Mouse (Mus musculus) urinary bladder, postnatal 36 days (tissue): Measurements from ENCODE around the gene Tbc1d8b.
A peak's percentile ranks its signal among the peaks of the same experiment; 100 is the strongest.
"Not testable (repeated sequence)": the region's sequence is repeated elsewhere in the genome, so short reads cannot be mapped to it uniquely, and the experiment has no call there.

Experiments used
- DNase-seq, 2 experiments: peaks; one replicate each; pipeline ENCODE4 v3.0.0; 2022; ENCODE audit warnings: low spot score in 2 of 2, mixed read lengths in 1 of 2

Gene Tbc1d8b

GRCm38 (mm10) chrX:139684775-139685695, at the start of gene Tbc1d8b:
Gene Tbc1d8b (plus strand): TSS chrX:139684996.
- DNase-seq = peak; percentile 63 to 79

- no peak for DNase-seq
Measured at GRCm38 (mm10) chrX:139639744-139640143, 45.1 kb upstream of the Tbc1d8b start.

GRCm38 (mm10) chrX:139640418-139640817, 44.4 kb upstream of the Tbc1d8b start:
- DNase-seq = no peak

GRCm38 (mm10) chrX:139652226-139652625, 32.6 kb upstream of the Tbc1d8b start:
- DNase-seq = no peak

GRCm38 (mm10) chrX:139653292-139653691, 31.5 kb upstream of the Tbc1d8b start:
- DNase-seq = no peak

- no peak for DNase-seq
Measured at GRCm38 (mm10) chrX:139654350-139655063, 30.3 kb upstream of the Tbc1d8b start.

GRCm38 (mm10) chrX:139662111-139662510, 22.7 kb upstream of the Tbc1d8b start:
- DNase-seq = no peak

GRCm38 (mm10) chrX:139665829-139666228, 19.0 kb upstream of the Tbc1d8b start:
- no peak for DNase-seq

GRCm38 (mm10) chrX:139684410-139684774, 404 bp upstream of the Tbc1d8b start:
- no peak for DNase-seq

GRCm38 (mm10) chrX:139714381-139714780, 29.6 kb downstream of the Tbc1d8b start, which contains the start of gene Gm15013:
Gene Gm15013 (minus strand): TSS chrX:139714481.
- no peak for DNase-seq

- DNase-seq = no peak
Measured at GRCm38 (mm10) chrX:139722350-139722749, 37.6 kb downstream of the Tbc1d8b start.

- no peak for DNase-seq
Measured at GRCm38 (mm10) chrX:139730541-139730940, 45.7 kb downstream of the Tbc1d8b start.

- DNase-seq = no peak
Measured at GRCm38 (mm10) chrX:139737066-139737465, 52.3 kb downstream of the Tbc1d8b start.

- peak in 1 of 2 experiments; percentile 11 for DNase-seq
Measured at GRCm38 (mm10) chrX:139751855-139752254, 67.1 kb downstream of the Tbc1d8b start.

- not testable (repeated sequence) for DNase-seq
Measured at GRCm38 (mm10) chrX:139758634-139759033, 73.8 kb downstream of the Tbc1d8b start.

GRCm38 (mm10) chrX:139762546-139762945, 77.8 kb downstream of the Tbc1d8b start:
- no peak for DNase-seq

- no peak for DNase-seq
Measured at GRCm38 (mm10) chrX:139769975-139770637, 85.3 kb downstream of the Tbc1d8b start.

- DNase-seq = peak in 1 of 2 experiments; percentile 6
Measured at GRCm38 (mm10) chrX:139774309-139775083, 89.7 kb downstream of the Tbc1d8b start.

GRCm38 (mm10) chrX:139775084-139775612, 90.4 kb downstream of the Tbc1d8b start:
- DNase-seq = no peak

- no peak for DNase-seq
Measured at GRCm38 (mm10) chrX:139777357-139777756, 92.6 kb downstream of the Tbc1d8b start.

GRCm38 (mm10) chrX:139778886-139779285, 94.1 kb downstream of the Tbc1d8b start:
- no peak for DNase-seq
